In genomic region chr5:122048686-122049663, GRCm38 (mm10) we compare ENCODE assay signal across 8 mouse cellular contexts. TPM values are rescaled to one million over a fixed set of nuclear protein-coding genes. Genes with fewer than 3 reads are reported as not detected.
DNase-seq lines count a peak whose midpoint lies in the region; ATAC-seq and TF ChIP-seq lines count a peak whose summit lies in the region.

No protein-coding gene starts in this region.

- TF ChIP-seq POLR2A in MEL (IDR thresholded peaks at IDR 0.05; ENCODE audit: control insufficient read depth in 1 of 2, insufficient read depth in 1 of 2, low read depth in 1 of 2, low read length in 2 of 2, poor library complexity in 1 of 2): no peak

- no peak for TF ChIP-seq CTCF in MEL (IDR thresholded peaks at IDR 0.05 in 2 of 3, conservative IDR thresholded peaks at IDR 0.05 in 1 of 3; ENCODE audit: control insufficient read depth in 1 of 3, insufficient read depth in 1 of 3, low read depth in 2 of 3, low read length in 3 of 3, poor library complexity in 1 of 3, severe bottlenecking in 1 of 3)

- peak overlapping the region; percentile 91 for H3K9ac ChIP-seq in heart, embryonic 13.5 days
- H3K9ac ChIP-seq in MEL (ENCODE audit: control insufficient read depth, low read depth, low read length, poor library complexity, severe bottlenecking): peak overlapping the region; percentile 88
- H3K9ac ChIP-seq in embryonic facial prominence, embryonic 13.5 days: peak overlapping the region; percentile 78
- H3K9ac ChIP-seq in limb, embryonic 12.5 days (replicated peaks): peak overlapping the region; percentile 81

- H3K9me3 ChIP-seq in heart, embryonic 13.5 days: no peaks in the 10 kb centered on the region
- no peaks in the 10 kb centered on the region for H3K9me3 ChIP-seq in MEL (replicated peaks; ENCODE audit: insufficient read depth, low read length)
- H3K9me3 ChIP-seq in embryonic facial prominence, embryonic 13.5 days: no peaks in the 10 kb centered on the region
- H3K9me3 ChIP-seq in limb, embryonic 12.5 days: no peaks in the 10 kb centered on the region

- H3K79me2 ChIP-seq in MEL (ENCODE audit: control insufficient read depth, insufficient read depth, low read length, poor library complexity): peaks cover 2% of the 10 kb centered on the region; the same call in 1 of the 2 replicates

- H3K4me1 ChIP-seq in heart, embryonic 13.5 days: peaks cover 37% of the 10 kb centered on the region
- no peaks in the 10 kb centered on the region for H3K4me1 ChIP-seq in MEL (ENCODE audit: control insufficient read depth in 1 of 2, insufficient read depth in 2 of 2, low read length in 2 of 2)
- H3K4me1 ChIP-seq in embryonic facial prominence, embryonic 13.5 days: peaks cover 49% of the 10 kb centered on the region
- H3K4me1 ChIP-seq in limb, embryonic 12.5 days (replicated peaks): peaks cover 41% of the 10 kb centered on the region

- no peak overlapping the region for H3K27ac ChIP-seq in heart, embryonic 13.5 days (replicated peaks)
- H3K27ac ChIP-seq in MEL (ENCODE audit: control insufficient read depth, low read depth, low read length): no peak overlapping the region
- no peak overlapping the region for H3K27ac ChIP-seq in embryonic facial prominence, embryonic 13.5 days
- no peak overlapping the region for H3K27ac ChIP-seq in limb, embryonic 12.5 days

- no peak for DNase-seq in heart, adult 9 months (ENCODE audit: low spot score in 2 of 2)
- no peak for DNase-seq in MEL (ENCODE audit: low read depth, low spot score)
- DNase-seq in retina, postnatal 1 day: peak; percentile 81
- DNase-seq in urinary bladder, postnatal 25 days (ENCODE audit: low spot score): no peak
- DNase-seq in adrenal gland, postnatal 25 days: no peak

- peaks cover 78% of the 10 kb centered on the region for H3K27me3 ChIP-seq in heart, embryonic 13.5 days (replicated peaks)
- no peaks in the 10 kb centered on the region for H3K27me3 ChIP-seq in MEL (ENCODE audit: control insufficient read depth in 1 of 2, insufficient read depth in 2 of 2, low read length in 2 of 2)
- H3K27me3 ChIP-seq in embryonic facial prominence, embryonic 13.5 days: peaks cover 70% of the 10 kb centered on the region
- H3K27me3 ChIP-seq in limb, embryonic 12.5 days: peaks cover 84% of the 10 kb centered on the region

- no peaks in the 10 kb centered on the region for H3K36me3 ChIP-seq in heart, embryonic 13.5 days
- H3K36me3 ChIP-seq in MEL (ENCODE audit: control insufficient read depth in 1 of 2, insufficient read depth in 2 of 2, low read length in 2 of 2): no peaks in the 10 kb centered on the region
- no peaks in the 10 kb centered on the region for H3K36me3 ChIP-seq in embryonic facial prominence, embryonic 13.5 days
- no peaks in the 10 kb centered on the region for H3K36me3 ChIP-seq in limb, embryonic 12.5 days

- peak overlapping the region; percentile 87 for H3K4me3 ChIP-seq in heart, embryonic 13.5 days
- H3K4me3 ChIP-seq in MEL (ENCODE audit: control insufficient read depth in 1 of 2, insufficient read depth in 1 of 2, low read depth in 2 of 2, low read length in 2 of 2): peak overlapping the region; percentile 57 to 74
- H3K4me3 ChIP-seq in embryonic facial prominence, embryonic 13.5 days: peak overlapping the region; percentile 74
- peak overlapping the region; percentile 84 for H3K4me3 ChIP-seq in limb, embryonic 12.5 days (replicated peaks)

- peak overlapping the region; percentile 90 for H3K4me2 ChIP-seq in heart, embryonic 13.5 days
- H3K4me2 ChIP-seq in embryonic facial prominence, embryonic 13.5 days: peak overlapping the region; percentile 74
- peak overlapping the region; percentile 63 for H3K4me2 ChIP-seq in limb, embryonic 12.5 days

- 1% methylated on average over 52 of the region's 52 CpGs for WGBS in heart, embryonic 13.5 days
- under 1% methylated on average over 52 of the region's 52 CpGs for WGBS in embryonic facial prominence, embryonic 13.5 days
- 2% methylated on average over 52 of the region's 52 CpGs for WGBS in limb, embryonic 12.5 days

- no peak for ATAC-seq in heart, embryonic 13.5 days (ENCODE audit: extremely low read depth, insufficient number of reproducible peaks, low FRiP score, low TSS enrichment)
- no peak for ATAC-seq in embryonic facial prominence, embryonic 13.5 days (ENCODE audit: insufficient number of reproducible peaks, insufficient read depth, low FRiP score, low TSS enrichment, low read depth)
- no peak for ATAC-seq in limb, embryonic 12.5 days (ENCODE audit: insufficient number of reproducible peaks, insufficient read depth, low FRiP score, low TSS enrichment, low read depth)

- TF ChIP-seq RAD21 in MEL (IDR thresholded peaks at IDR 0.05; ENCODE audit: low read depth, low read length): no peak

- no peak for TF ChIP-seq EP300 in MEL (IDR thresholded peaks at IDR 0.05; ENCODE audit: low read depth in 1 of 2, low read length in 2 of 2)

TF ChIP-seq in MEL, 35 proteins besides CTCF, POLR2A, EP300 and RAD21:
- TF ChIP-seq MAZ (IDR thresholded peaks at IDR 0.05; ENCODE audit: low read depth, low read length) (no peak), NRF1 (IDR thresholded peaks at IDR 0.05; ENCODE audit: insufficient read depth, low read depth, low read length, poor library complexity, severe bottlenecking) (no peak), ZNF384 (IDR thresholded peaks at IDR 0.05; ENCODE audit: low read depth, low read length) (no peak), MAX (IDR thresholded peaks at IDR 0.05; ENCODE audit: low read length) (no peak), GATA1 (IDR thresholded peaks at IDR 0.05; ENCODE audit: low read depth, low read length) (no peak), TAL1 (IDR thresholded peaks at IDR 0.05; ENCODE audit: low read length) (no peak), HCFC1 (IDR thresholded peaks at IDR 0.05; ENCODE audit: low read depth, low read length) (no peak), MYC (IDR thresholded peaks at IDR 0.05; ENCODE audit: low read depth, low read length) (no peak)

RNA-seq across cellular contexts. Expression of gene Cux2, which starts 0.9 kb away (rescaled TPM):
- polyA plus RNA-seq in heart, embryonic 13.5 days (2015; fragmentation: Nextera tagmentation; extraction: Ambion mirVana): 4.5 and 4.8 TPM in 2 replicates
- total RNA-seq in MEL (2012; rRNA removed): 1.2 and 1.4 TPM in 2 replicates
- 1 to 10 TPM in 1 of 2 experiments, not detected in 1; 3.5 TPM for polyA plus RNA-seq in MEL (2012; ENCODE audit: insufficient read depth in 1 of 2, insufficient read length in 2 of 2, low read depth in 1 of 2, low replicate concordance in 2 of 2, missing spikeins in 1 of 2)
- polyA plus RNA-seq in embryonic facial prominence, embryonic 13.5 days (2015; fragmentation: Nextera tagmentation; extraction: Ambion mirVana): 4.0 and 4.8 TPM in 2 replicates
- polyA plus RNA-seq in limb, embryonic 12.5 days (2016; fragmentation: Nextera tagmentation; extraction: Ambion mirVana): 5.0 and 5.9 TPM in 2 replicates
- 20.9 and 29.8 TPM in 2 replicates for total RNA-seq in adrenal gland, postnatal 25 days (2021)

RNA-seq across cellular contexts. Expression of gene Myl2, which starts 51.8 kb away (rescaled TPM):
- 7,724 and 9,145 TPM in 2 replicates for polyA plus RNA-seq in heart, embryonic 13.5 days (2015; fragmentation: Nextera tagmentation; extraction: Ambion mirVana)
- 0.35 and 0.75 TPM in 2 replicates for total RNA-seq in MEL (2012; rRNA removed)
- under 1 TPM in 1 of 2 experiments, not detected in 1; 0.54 TPM for polyA plus RNA-seq in MEL (2012; ENCODE audit: insufficient read depth in 1 of 2, insufficient read length in 2 of 2, low read depth in 1 of 2, low replicate concordance in 2 of 2, missing spikeins in 1 of 2)
- polyA plus RNA-seq in embryonic facial prominence, embryonic 13.5 days (2015; fragmentation: Nextera tagmentation; extraction: Ambion mirVana): 31.8 TPM in 1 of 2 replicates, not detected in the other
- polyA plus RNA-seq in limb, embryonic 12.5 days (2016; fragmentation: Nextera tagmentation; extraction: Ambion mirVana): 1.8 TPM in 1 of 2 replicates, not detected in the other
- not detected in 2 replicates for total RNA-seq in adrenal gland, postnatal 25 days (2021)

Comparison
In these comparisons a context has a peak if more than half of its experiments do, and no peak if none do; other contexts are left out.
1. RNA of gene Myl2, which starts 51.8 kb away (polyA plus RNA-seq): 7,724 to 9,145 TPM in heart, embryonic 13.5 days; 1.8 TPM in limb, embryonic 12.5 days, 0.54 TPM in MEL and 31.8 TPM in embryonic facial prominence, embryonic 13.5 days; every median in the first group is over 100 times any median in the second.
2. Peak in every context shown above with its lines, with median percentiles within 50 percentile points of each other: H3K4me2 ChIP-seq, H3K4me3 ChIP-seq and H3K9ac ChIP-seq.